Mouse (Mus musculus) heart, embryonic 11.5 days (tissue): ENCODE data around the gene Ppp6r2. TPM values are rescaled to one million over a fixed set of nuclear protein-coding genes. Genes with fewer than 3 reads are reported as not detected.

ENCODE experiments used
- ATAC-seq: fragments of 200-750 bp; cut with Nextera tagmentation; replicated peaks from 2 replicates; pipeline ENCODE4 v1.8.0; 2017; ENCODE audit warnings: moderate library complexity; ENCODE audit not compliant: insufficient number of reproducible peaks, low FRiP score, low TSS enrichment
- H3K27ac ChIP-seq: fragments of 300-500 bp; sonication (generic); 2 replicates; pipeline ENCODE4 v1.5.1; 2014; ENCODE audit warnings: mild to moderate bottlenecking, low read depth, low read length
- H3K27me3 ChIP-seq: fragments of 300-500 bp; sonication (generic); 2 replicates; pipeline ENCODE4 v1.6.1; 2014; ENCODE audit warnings: mild to moderate bottlenecking, low read length, mixed read lengths; ENCODE audit not compliant: control insufficient read depth, insufficient read depth
- H3K36me3 ChIP-seq: fragments of 300-500 bp; sonication (generic); 2 replicates; pipeline ENCODE4 v1.6.1; 2014; ENCODE audit warnings: mild to moderate bottlenecking, low read length, moderate library complexity, mixed read lengths; ENCODE audit not compliant: control insufficient read depth, insufficient read depth
- H3K4me1 ChIP-seq: fragments of 300-500 bp; sonication (generic); 2 replicates; pipeline ENCODE4 v1.6.1; 2014; ENCODE audit warnings: low read length; ENCODE audit not compliant: control insufficient read depth, insufficient read depth
- H3K4me2 ChIP-seq: fragments of 300-500 bp; sonication (generic); 2 replicates; pipeline ENCODE4 v1.6.1; 2014; ENCODE audit warnings: mild to moderate bottlenecking, moderate library complexity
- H3K4me3 ChIP-seq: fragments of 300-500 bp; sonication (generic); 2 replicates; pipeline ENCODE4 v1.5.1; 2014; ENCODE audit warnings: low read depth, low read length
- H3K9ac ChIP-seq: fragments of 300-500 bp; sonication (generic); 2 replicates; pipeline ENCODE4 v1.6.1; 2014; ENCODE audit warnings: mild to moderate bottlenecking, low read depth, low read length, moderate library complexity
- H3K9me3 ChIP-seq: fragments of 300-500 bp; sonication (generic); replicated peaks from 2 replicates; pipeline ENCODE4 v1.6.1; 2016; ENCODE audit warnings: low read length; ENCODE audit not compliant: control insufficient read depth
- WGBS: fragments of 180-500 bp; shearing (Covaris S2); extraction: QIAGEN DNeasy Blood & Tissue Kit; methylation state at CpG from one replicate; pipeline ENCODE4 v1.1.7; 2014; ENCODE audit not compliant: insufficient replicate concordance; 5-methylcytosine and 5-hydroxymethylcytosine counted together
- polyA plus RNA-seq: library from polyadenylated mRNA; unstranded; fragments of >200 nt; fragmentation: Nextera tagmentation; extraction: Ambion mirVana; gene quantifications from 2 replicates; pipeline ENCODE4 v1.2.1, GENCODE M21; 2014

Ppp6r2 gene
- polyA plus RNA-seq, 1 experiment from 2014 or later, result 23.5 TPM

DNA sequence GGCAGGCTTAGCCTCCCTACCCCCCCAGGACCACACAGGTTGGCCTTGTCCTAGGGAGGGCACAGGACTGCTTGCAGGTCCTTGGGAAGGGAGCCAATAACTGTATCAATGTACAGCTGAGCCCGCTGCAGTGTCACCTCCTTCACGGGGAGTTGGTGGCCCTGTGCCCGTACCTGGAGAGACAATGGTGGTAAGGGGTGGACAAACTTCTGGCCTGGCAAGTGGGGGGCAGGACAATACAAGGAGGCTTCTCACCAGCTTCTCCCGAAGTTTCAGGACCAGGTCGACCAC lies 26.5 kb upstream of the Ppp6r2 start:
- no peak for ATAC-seq

DNA sequence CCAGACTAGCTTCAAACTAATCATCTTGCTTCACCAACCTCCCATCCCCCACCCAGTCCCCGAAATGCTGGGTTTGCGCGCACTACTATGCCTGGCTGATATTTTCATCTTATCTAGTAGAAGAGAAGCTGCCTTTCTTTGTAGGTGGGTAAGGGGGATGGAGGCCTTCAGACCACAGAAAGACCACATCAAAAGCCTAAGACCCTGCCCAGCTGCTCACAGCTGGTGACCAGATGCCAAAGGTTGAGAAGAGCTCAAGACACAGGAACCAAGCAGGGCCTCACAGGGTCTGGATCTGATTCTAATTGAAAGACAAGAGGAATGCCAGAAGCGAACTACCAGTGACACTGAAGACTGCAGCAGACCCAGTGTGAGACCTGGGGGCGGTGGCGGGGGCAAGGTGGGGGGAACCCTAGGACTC lies 16.1 kb upstream of the Ppp6r2 start:
- H3K4me2 ChIP-seq, result peak overlapping the region; percentile 79
- H3K4me3 ChIP-seq, result peak overlapping the region; percentile 68
- H3K4me1 ChIP-seq, result peaks cover 12% of the 10 kb centered on the region
- no peak for ATAC-seq
- 29% methylated on average over 6 of the region's 6 CpGs for WGBS
- H3K27me3 ChIP-seq, result no peaks in the 10 kb centered on the region
- no peaks in the 10 kb centered on the region for H3K36me3 ChIP-seq
- peak overlapping the region; percentile 88 for H3K9ac ChIP-seq
- H3K9me3 ChIP-seq, result no peaks in the 10 kb centered on the region
- H3K27ac ChIP-seq, result peak overlapping the region; percentile 91

More for the DNA sequence above, 26.5 kb upstream of the Ppp6r2 start:
- no peaks in the 10 kb centered on the region for H3K27me3 ChIP-seq
- 0 out of 2 replicates have a peak, but pooled peaks cover 4% of the 10 kb centered on the region for H3K36me3 ChIP-seq
- H3K9me3 ChIP-seq, result no peaks in the 10 kb centered on the region
- no peak overlapping the region for H3K4me2 ChIP-seq
- peaks cover 15% of the 10 kb centered on the region for H3K4me1 ChIP-seq
- no peak overlapping the region for H3K9ac ChIP-seq
- WGBS, result 86% methylated on average over 5 of the region's 5 CpGs
- no peak overlapping the region for H3K27ac ChIP-seq
- H3K4me3 ChIP-seq, result no peak overlapping the region

DNA sequence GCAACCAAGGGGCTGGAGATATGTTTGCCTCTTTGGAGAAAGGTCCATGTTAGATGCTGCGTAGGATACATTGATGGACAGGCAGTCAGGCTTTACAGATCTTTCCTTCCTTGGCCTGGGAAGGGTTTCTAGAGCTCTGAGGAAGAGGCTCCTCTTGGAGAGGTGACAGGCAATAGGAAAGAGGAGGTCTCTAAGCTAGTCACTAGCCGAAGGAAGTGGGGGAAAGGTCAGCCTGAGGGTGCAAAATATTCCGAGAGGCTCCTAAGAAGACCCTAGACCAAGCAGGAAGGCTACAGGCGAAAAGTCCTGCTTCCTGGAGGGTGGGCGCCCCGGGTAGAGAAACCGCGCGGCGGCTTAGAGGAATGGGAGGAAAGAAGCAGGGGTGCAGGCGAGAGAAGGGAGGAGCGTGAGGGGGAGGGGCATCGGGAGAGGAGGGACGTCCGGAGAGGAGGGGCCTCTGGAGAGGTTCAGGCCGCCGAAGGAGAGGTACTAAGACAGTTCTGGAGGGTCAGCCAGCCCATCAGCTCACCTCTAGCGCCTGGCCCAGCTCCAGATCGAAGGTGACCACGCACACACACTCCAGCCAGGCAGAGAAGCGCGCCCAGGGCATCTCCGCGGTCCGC lies 15.6 kb upstream of the Ppp6r2 start:
- ATAC-seq, result peak; percentile 95
- peak overlapping the region; percentile 68 for H3K4me3 ChIP-seq

DNA sequence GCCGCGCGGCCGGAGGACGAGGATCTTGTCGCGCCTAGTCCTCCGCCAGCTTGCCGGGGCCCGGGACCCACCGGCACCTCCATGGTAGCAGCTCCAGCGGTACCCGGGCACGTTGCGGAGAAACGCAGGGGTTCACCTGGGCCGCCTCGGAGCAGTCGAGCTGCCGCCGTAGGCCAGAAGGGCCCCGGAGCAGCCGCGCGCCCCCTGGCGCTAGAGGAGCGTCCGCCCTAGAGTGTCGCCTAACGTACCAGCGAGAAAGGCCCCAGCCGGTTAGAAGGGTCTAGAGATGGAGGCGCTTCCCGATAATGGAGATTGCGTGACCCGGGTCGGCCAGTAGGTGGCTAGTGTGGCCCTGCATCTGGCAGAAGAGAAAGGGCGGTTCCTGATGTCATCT lies 15.0 kb upstream of the Ppp6r2 start, which contains the start of gene Dennd6b:
Gene Dennd6b (minus strand): TSS at position 184 of the 394 bp plus-strand sequence.
- Histone ChIP-seq H3K4me1 (peaks cover 12% of the 10 kb centered on the region), H3K27me3 (no peaks in the 10 kb centered on the region), H3K4me3 (peak within 1 kb of the TSS; percentile 68), H3K9me3 (no peaks in the 10 kb centered on the region), H3K27ac (peak within 1 kb of the TSS; percentile 91), H3K4me2 (peak within 1 kb of the TSS; percentile 79), H3K36me3 (no peaks in the 10 kb centered on the region), H3K9ac (peak within 1 kb of the TSS; percentile 88)
- under 1% methylated on average over 38 of the region's 38 CpGs for WGBS
- ATAC-seq, result peak; percentile 98

More for the DNA sequence above, 15.6 kb upstream of the Ppp6r2 start:
- Histone ChIP-seq H3K9ac (peak overlapping the region; percentile 88), H3K9me3 (no peaks in the 10 kb centered on the region), H3K4me1 (peaks cover 12% of the 10 kb centered on the region), H3K27ac (peak overlapping the region; percentile 91), H3K4me2 (peak overlapping the region; percentile 79), H3K27me3 (no peaks in the 10 kb centered on the region), H3K36me3 (no peaks in the 10 kb centered on the region)
- WGBS, result under 1% methylated on average over 25 of the region's 25 CpGs

DNA sequence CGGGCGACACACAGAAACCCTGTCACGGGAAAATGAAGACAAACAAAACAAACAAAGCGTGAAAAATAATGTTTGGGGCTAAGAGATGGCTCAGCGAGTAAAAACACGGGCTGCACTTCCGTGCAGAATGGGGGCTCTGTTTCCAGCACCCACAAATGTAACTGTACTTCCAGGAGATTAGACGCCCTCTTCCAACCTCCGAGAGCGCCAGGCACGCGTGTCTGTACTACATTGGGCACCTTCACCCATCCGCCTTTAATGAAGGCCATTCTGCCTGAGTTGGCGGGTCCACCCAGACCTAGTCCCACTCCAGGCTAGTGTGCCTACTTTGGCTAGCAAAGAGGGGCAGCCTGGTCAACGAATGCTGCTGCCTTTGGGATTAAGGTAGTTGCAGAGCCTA lies 14.3 kb upstream of the Ppp6r2 start:
- Histone ChIP-seq H3K9ac (peak overlapping the region; percentile 88), H3K36me3 (no peaks in the 10 kb centered on the region), H3K27me3 (no peaks in the 10 kb centered on the region), H3K4me2 (peak overlapping the region; percentile 79), H3K4me3 (peak overlapping the region; percentile 68), H3K27ac (no peak overlapping the region), H3K9me3 (no peaks in the 10 kb centered on the region), H3K4me1 (peaks cover 12% of the 10 kb centered on the region)
- no peak for ATAC-seq
- 73% methylated on average over 15 of the region's 15 CpGs for WGBS

DNA sequence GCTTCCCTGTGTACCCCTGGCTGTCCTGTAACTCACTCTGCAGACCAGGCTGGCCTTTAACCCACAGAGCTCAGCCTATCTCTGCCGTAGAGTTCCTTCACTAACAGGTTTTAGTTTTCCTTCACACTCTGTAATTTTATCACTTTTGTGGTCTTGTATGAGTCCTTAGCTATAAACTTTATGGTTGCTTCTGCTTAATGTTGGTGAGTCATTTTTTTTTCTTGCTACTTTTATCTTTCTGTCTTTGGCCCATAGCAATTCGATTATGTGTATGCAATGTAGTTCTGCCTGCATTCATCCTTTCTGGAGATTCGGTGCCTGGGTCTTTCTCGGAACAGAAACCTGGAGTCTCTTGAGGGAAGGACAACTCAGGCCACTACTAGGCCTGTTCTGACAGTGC lies 3.9 kb upstream of the Ppp6r2 start:
- Histone ChIP-seq H3K9me3 (peaks cover 3% of the 10 kb centered on the region), H3K4me2 (no peak overlapping the region), H3K27ac (no peak overlapping the region), H3K27me3 (no peaks in the 10 kb centered on the region), H3K9ac (no peak overlapping the region), H3K4me3 (no peak overlapping the region), H3K36me3 (peaks cover 2% of the 10 kb centered on the region; the same call in 1 of the 2 replicates), H3K4me1 (peaks cover 6% of the 10 kb centered on the region; the same call in 1 of the 2 replicates)
- 86% methylated on average over 4 of the region's 4 CpGs for WGBS
- no peak for ATAC-seq

DNA sequence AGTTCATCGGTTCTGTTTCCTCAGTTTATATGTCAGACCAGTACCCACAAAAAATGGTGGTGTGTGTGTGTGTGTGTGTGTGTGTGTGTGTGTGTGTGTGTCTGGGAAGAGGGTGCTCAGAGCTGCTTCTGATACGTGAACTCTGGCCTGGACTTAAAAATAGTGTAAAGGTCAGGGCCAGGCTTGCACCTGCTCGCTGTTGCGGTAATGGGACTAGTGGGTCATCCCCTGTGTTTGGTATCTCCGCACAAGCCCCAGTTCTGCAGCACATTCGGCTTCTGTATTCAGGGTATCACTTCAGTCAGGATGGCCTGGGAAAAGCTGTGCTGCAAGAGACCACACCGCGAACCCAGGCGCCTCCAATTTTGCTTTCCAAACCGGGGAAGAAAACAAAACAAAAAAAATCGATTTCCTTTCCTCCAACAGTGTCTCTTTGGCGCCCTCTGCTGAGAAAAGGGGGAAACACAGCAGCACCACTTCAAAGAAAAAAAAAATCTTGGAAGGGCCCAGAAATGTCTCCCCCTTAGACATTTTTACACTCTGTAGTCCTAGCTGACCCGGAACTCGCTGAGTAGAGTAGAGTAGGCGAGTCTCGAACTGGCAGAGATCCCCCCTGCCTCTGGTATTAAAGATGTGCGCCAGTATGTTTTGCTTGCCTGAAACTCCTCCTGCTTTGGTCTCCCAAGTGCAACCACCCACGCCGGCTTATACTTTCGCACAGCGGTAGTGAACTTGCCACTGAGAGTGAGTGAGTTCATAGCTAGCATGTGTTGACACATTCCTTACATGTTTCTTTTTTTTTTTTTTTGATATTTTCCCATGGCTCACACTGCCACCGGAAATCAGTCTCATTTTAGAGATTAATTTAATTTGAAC lies 1.2 kb upstream of the Ppp6r2 start:
- H3K4me1 ChIP-seq, result peaks cover 11% of the 10 kb centered on the region; the same call in 1 of the 2 replicates
- H3K9me3 ChIP-seq, result no peaks in the 10 kb centered on the region
- peak overlapping the region; percentile 36 for H3K27ac ChIP-seq
- WGBS, result 20% methylated on average over 22 of the region's 22 CpGs
- H3K9ac ChIP-seq, result peak overlapping the region; percentile 66; the same call in 1 of the 2 replicates
- peak overlapping the region; percentile 65 for H3K4me2 ChIP-seq
- no peaks in the 10 kb centered on the region for H3K27me3 ChIP-seq
- peak overlapping the region; percentile 41 for H3K4me3 ChIP-seq
- no peak for ATAC-seq
- no peaks in the 10 kb centered on the region for H3K36me3 ChIP-seq

DNA sequence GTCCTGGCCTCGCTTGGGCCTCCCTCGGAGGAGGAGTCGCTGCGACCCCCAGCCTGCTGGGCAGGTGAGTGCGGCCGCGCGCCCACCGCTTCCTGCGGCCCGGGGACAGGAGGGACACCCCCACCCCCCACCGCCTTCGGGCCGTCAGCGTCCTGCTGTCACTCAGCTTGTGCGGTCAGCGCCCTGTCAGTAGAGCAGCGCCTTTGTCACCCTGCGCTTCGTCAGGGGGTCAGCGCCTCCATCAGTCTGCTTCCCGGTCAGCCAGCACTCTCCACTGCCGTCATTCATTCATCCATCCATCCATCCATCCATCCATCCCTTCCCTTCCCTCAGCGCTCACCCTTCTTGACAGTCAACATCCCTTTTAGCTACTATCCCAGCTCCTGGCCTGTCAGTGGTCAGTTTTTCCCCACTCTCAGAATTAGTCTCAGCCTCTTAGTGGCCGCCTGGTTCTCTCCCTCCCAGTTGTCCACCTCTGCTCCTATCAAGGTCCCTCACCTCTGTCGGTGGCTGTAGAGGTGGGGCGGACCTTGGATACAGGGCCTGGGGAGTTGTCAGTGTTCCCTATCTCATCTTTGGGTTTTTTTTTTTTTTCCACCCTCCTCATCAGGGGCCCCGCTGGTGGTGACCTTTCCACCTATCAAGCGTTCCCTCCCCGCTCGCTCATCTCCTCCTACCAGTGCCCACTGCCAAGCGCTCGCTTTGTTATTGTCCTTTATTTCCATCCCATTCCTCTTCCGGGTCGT lies 536 bp downstream of the Ppp6r2 start:
- Histone ChIP-seq H3K36me3 (peaks cover 4% of the 10 kb centered on the region; the same call in 1 of the 2 replicates), H3K9ac (peak overlapping the region; percentile 93), H3K27me3 (no peaks in the 10 kb centered on the region), H3K4me1 (peaks cover 15% of the 10 kb centered on the region; the same call in 1 of the 2 replicates), H3K4me3 (peak overlapping the region; percentile 88), H3K9me3 (no peaks in the 10 kb centered on the region), H3K27ac (peak overlapping the region; percentile 91), H3K4me2 (peak overlapping the region; percentile 90)
- WGBS, result under 1% methylated on average over 35 of the region's 35 CpGs
- peak; percentile 49 for ATAC-seq
